Mouse (Mus musculus) CH12.LX (cell line): ENCODE results near the gene 4931422A03Rik. TPM values are rescaled to one million over a fixed set of nuclear protein-coding genes. Genes with fewer than 3 reads are reported as not detected.

ENCODE experiments used
- DNase-seq: peaks from one replicate; pipeline ENCODE4 v3.0.0-alpha.2; 2013; ENCODE audit errors: extremely low read depth
- H3K27ac ChIP-seq: 2 replicates; pipeline ENCODE4 v1.5.1; 2012; ENCODE audit warnings: low read depth, mild to moderate bottlenecking, control low read depth, moderate library complexity; ENCODE audit not compliant: insufficient read depth
- H3K27me3 ChIP-seq: replicated peaks from 2 replicates; pipeline ENCODE3; 2012; ENCODE audit warnings: inconsistent platforms
- H3K36me3 ChIP-seq, 2 experiments: replicated peaks in 1 of 2; 2 replicates each; pipeline versions ENCODE3 to v1.6.1; 2012; ENCODE audit warnings: inconsistent platforms in 1 of 2, low read length in 1 of 2, mild to moderate bottlenecking in 1 of 2, mixed read lengths in 1 of 2, moderate library complexity in 1 of 2; ENCODE audit not compliant: control insufficient read depth in 1 of 2, insufficient read depth in 1 of 2
- H3K4me1 ChIP-seq, 2 experiments: 2 replicates each; pipeline ENCODE4 v1.6.1; 2012; ENCODE audit warnings: inconsistent platforms in 1 of 2, moderate library complexity in 1 of 2; ENCODE audit not compliant: insufficient read depth in 2 of 2, control insufficient read depth in 1 of 2
- H3K4me2 ChIP-seq: 2 replicates; pipeline ENCODE4 v1.6.1; 2012; ENCODE audit warnings: low read depth, mild to moderate bottlenecking, control low read depth; ENCODE audit not compliant: poor library complexity, insufficient read depth, severe bottlenecking
- H3K4me3 ChIP-seq, 3 experiments: fragments of 150-350 bp in 1 of 3; sonication (generic) in 1 of 3; replicated peaks in 1 of 3; 2 replicates each; pipeline versions ENCODE3 to v1.5.1; 2011 to 2012; ENCODE audit warnings: low read depth in 2 of 3, low read length in 2 of 3, mild to moderate bottlenecking in 2 of 3, moderate library complexity in 2 of 3, control low read depth in 1 of 3, improper control_type of control experiment in 1 of 3, inconsistent platforms in 1 of 3, mixed read lengths in 1 of 3; ENCODE audit not compliant: poor library complexity in 1 of 3
- H3K79me2 ChIP-seq: replicated peaks from 2 replicates; pipeline ENCODE4 v1.6.1; 2012; ENCODE audit warnings: mild to moderate bottlenecking, moderate library complexity; ENCODE audit not compliant: control insufficient read depth, poor library complexity, insufficient read depth, severe bottlenecking; ENCODE audit errors: extremely low read depth
- H3K9ac ChIP-seq: 2 replicates; pipeline ENCODE4 v1.6.1; 2012; ENCODE audit warnings: low read depth, mild to moderate bottlenecking, control low read depth, moderate library complexity; ENCODE audit not compliant: insufficient read depth
- H3K9me3 ChIP-seq: replicated peaks from 2 replicates; pipeline ENCODE3; 2012; ENCODE audit warnings: low read length, inconsistent platforms, mixed read lengths
- BHLHE40 ChIP-seq: IDR thresholded peaks from 2 replicates; pipeline ENCODE4 v1.6.1; 2011; ENCODE audit warnings: mild to moderate bottlenecking, low read depth, low read length, improper control_type of control experiment
- ELF1 ChIP-seq: IDR thresholded peaks from 2 replicates; pipeline ENCODE4 v1.6.1; 2014; ENCODE audit warnings: low read depth, mild to moderate bottlenecking, inconsistent platforms, low read length, improper control_type of control experiment
- EP300 ChIP-seq: IDR thresholded peaks from 2 replicates; pipeline ENCODE4 v1.6.1; 2011; ENCODE audit warnings: low read length, improper control_type of control experiment
- ETS1 ChIP-seq: conservative IDR thresholded peaks from 2 replicates; pipeline ENCODE4 v1.6.1; 2012; ENCODE audit warnings: low read depth, mild to moderate bottlenecking, inconsistent platforms, low read length, improper control_type of control experiment, moderate library complexity
- IRF4 ChIP-seq: IDR thresholded peaks from 2 replicates; pipeline ENCODE4 v1.6.1; 2014; ENCODE audit warnings: low read depth, mild to moderate bottlenecking, inconsistent platforms, low read length, improper control_type of control experiment
- SIN3A ChIP-seq: IDR thresholded peaks from 2 replicates; pipeline ENCODE4 v1.6.1; 2012; ENCODE audit warnings: low read length, improper control_type of control experiment, inconsistent platforms
- USF2 ChIP-seq: conservative IDR thresholded peaks from 2 replicates; pipeline ENCODE4 v1.6.1; 2011; ENCODE audit warnings: low read depth, low read length, improper control_type of control experiment
- dilution Hi-C: fragments of 300-500 bp; cut with MboI; formaldehyde crosslinking; loops from 2 replicates; pipeline ENCODE4 v1.14.3; 2020; ENCODE audit warnings: low sequenced_read_pairs; ENCODE audit not compliant: extremely low pct_unique_long_range_greater_than_20kb, extremely low pct_ligation_motif_present
- in situ Hi-C: fragments of 300-500 bp; cut with MboI; formaldehyde crosslinking; loops from 3 replicates; pipeline ENCODE4 v1.14.3; 2019; ENCODE audit warnings: low sequenced_read_pairs, low pct_ligation_motif_present, low pct_unique_long_range_greater_than_20kb, mixed read lengths
- polyA plus RNA-seq: library from polyadenylated mRNA; unstranded; fragments of >175 nt; gene quantifications from 2 replicates; pipeline ENCODE4 v1.2.1, GENCODE M21; 2012; ENCODE audit warnings: low read depth; ENCODE audit not compliant: insufficient read length
- total RNA-seq, 2 experiments: library from RNA; depleted of rRNA; stranded (reverse); fragments of 300-350 nt in 1 of 2; fragments of >200 nt in 1 of 2; gene quantifications; 2 replicates each; pipeline ENCODE4 v1.2.3; 2012 to 2014

4931422A03Rik gene
- total and polyA plus RNA-seq, 3 experiments, result 0.68 to 2.4 TPM; not detected in 1

DNA sequence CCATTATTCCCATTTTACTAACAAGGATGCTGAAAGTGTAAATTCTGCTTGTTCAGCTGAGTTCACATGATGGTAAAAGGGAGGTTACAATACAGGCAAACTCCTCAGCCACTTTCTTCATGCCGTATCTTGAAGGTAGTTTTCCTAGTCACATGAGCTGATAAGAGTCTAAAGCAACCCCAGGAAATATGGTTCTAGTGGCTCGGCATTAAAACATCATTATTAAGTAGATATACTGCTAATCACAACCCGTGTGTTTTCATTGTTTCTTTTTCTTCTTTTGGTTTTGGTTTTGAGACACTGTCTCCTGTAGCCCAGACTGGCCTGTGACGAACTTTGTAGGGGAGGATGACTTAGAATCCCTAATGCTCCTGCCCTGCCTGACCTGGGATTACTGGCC, 60.0 kb downstream of the 4931422A03Rik start:
- dilution Hi-C loops (no loop called here), in situ Hi-C loops (no loop called here)
- no peak for DNase-seq
- H3K27ac ChIP-seq, result peak overlapping the region; percentile 31; the same call in 1 of the 2 replicates
- H3K27me3 ChIP-seq, result peaks cover 5% of the 10 kb centered on the region
- no peaks in the 10 kb centered on the region for H3K9me3 ChIP-seq
- peak overlapping the region; percentile 99 for H3K9ac ChIP-seq
- H3K4me2 ChIP-seq, result peak overlapping the region; percentile 70
- H3K4me3 ChIP-seq, result no peak overlapping the region
- TF ChIP-seq IRF4, result no peak
- no peak for TF ChIP-seq USF2
- 0 out of 2 replicates have a peak, but pooled peaks have one; percentile 23 for TF ChIP-seq BHLHE40
- TF ChIP-seq, all 38 proteins: peak for 1
- H3K36me3 ChIP-seq, result peaks cover 5 to 10% of the 10 kb centered on the region in 2 experiments
- H3K4me1 ChIP-seq, result peaks cover 14 to 58% of the 10 kb centered on the region in 2 experiments
- H3K79me2 ChIP-seq, result peaks cover 31% of the 10 kb centered on the region

DNA sequence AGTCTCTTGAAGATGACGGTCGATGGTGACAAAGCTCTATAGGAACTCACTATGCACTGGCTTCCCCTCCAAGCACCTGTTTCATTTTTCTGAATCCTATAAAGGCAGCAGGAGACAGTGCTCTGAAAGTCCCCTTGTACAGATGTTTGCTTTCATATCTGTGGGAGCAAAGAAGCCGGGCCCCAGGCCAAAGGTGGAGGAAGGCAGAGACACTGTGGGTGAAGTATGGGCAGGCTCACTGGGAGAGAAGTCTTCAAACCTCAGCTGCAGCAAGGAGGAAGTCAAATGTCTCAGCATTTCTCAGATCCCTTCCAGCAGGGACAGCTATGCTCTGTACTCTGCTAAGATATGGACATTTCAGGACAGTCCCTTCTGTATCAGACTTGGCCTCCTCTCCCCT, 62.8 kb downstream of the 4931422A03Rik start:
- Histone ChIP-seq H3K36me3 (no peaks in the 10 kb centered on the region), H3K9me3 (no peaks in the 10 kb centered on the region), H3K4me1 (peaks cover 23 to 59% of the 10 kb centered on the region in 2 experiments), H3K27me3 (no peaks in the 10 kb centered on the region), H3K4me2 (no peak overlapping the region), H3K9ac (no peak overlapping the region), H3K27ac (peak overlapping the region; percentile 49), H3K4me3 (no peak overlapping the region), H3K79me2 (peaks cover 3% of the 10 kb centered on the region; the same call in 1 of the 2 replicates)
- dilution Hi-C loops (no loop called here), in situ Hi-C loops (no loop called here)
- peak; percentile 48 for DNase-seq
- TF ChIP-seq IRF4, result 0 out of 2 replicates have a peak, but pooled peaks have one; percentile 27
- no peak for TF ChIP-seq BHLHE40
- 0 out of 2 replicates have a peak, but pooled peaks have one; percentile 15 for TF ChIP-seq ETS1
- 0 out of 2 replicates have a peak, but pooled peaks have one; percentile 15 for TF ChIP-seq ELF1

DNA sequence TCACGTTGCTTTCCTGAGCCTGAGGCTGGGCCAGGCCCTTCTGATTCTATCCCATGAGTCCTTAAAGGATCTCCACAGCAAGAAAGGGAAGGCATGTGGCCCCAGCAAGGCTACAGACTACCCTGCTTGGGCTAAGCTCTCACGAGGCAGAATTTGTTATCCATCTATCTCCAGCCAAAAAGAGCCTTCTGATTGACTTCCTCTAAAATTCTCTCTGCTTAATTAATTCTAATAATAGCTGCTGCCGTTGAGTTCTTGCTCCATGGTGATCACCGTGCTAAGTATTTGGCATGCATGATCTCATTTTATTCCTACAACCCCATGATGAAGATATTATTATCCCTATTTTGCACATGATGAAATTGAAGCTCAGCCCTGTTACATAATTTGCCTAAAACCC, 65.8 kb downstream of the 4931422A03Rik start:
- no peak overlapping the region for H3K9ac ChIP-seq
- no peaks in the 10 kb centered on the region for H3K9me3 ChIP-seq
- H3K27me3 ChIP-seq, result no peaks in the 10 kb centered on the region
- no peak overlapping the region for H3K4me2 ChIP-seq
- DNase-seq, result no peak
- no peak for TF ChIP-seq SIN3A
- 0 out of 2 replicates have a peak, but pooled peaks have one; percentile 11 for TF ChIP-seq EP300
- no peak overlapping the region for H3K27ac ChIP-seq
- in situ Hi-C loops, result no loop called here
- dilution Hi-C loops, result no loop called here
- no peak overlapping the region for H3K4me3 ChIP-seq
- peaks cover 23 to 51% of the 10 kb centered on the region in 2 experiments for H3K4me1 ChIP-seq
- H3K36me3 ChIP-seq, result no peaks in the 10 kb centered on the region
- H3K79me2 ChIP-seq, result no peaks in the 10 kb centered on the region
